Mouse (Mus musculus) Patski (cell line): ENCODE measurements around the gene Hoxa2. TPM values are rescaled to one million over a fixed set of nuclear protein-coding genes. Genes with fewer than 3 reads are reported as not detected.

ENCODE experiments used
- ATAC-seq: fragments of 100-300 bp; one replicate; pipeline ENCODE4 v1.8.0; 2021
- CTCF ChIA-PET: fragments of 350-600 bp; sonication (Branson Sonifier 250); formaldehyde crosslinking; loops from one replicate; lab custom pipeline; 2022; ENCODE audit warnings: inconsistent platforms; lab: Charles Lee
- POLR2A ChIA-PET: fragments of 350-600 bp; sonication (Branson Sonifier 250); formaldehyde crosslinking; loops from one replicate; lab custom pipeline; 2022; ENCODE audit warnings: antibody characterized with exemption, inconsistent platforms; lab: Charles Lee
- DNase-seq: peaks from one replicate; pipeline ENCODE4 v3.0.0-alpha.2; 2011; ENCODE audit warnings: low read depth, low spot score
- H3K27me3 ChIP-seq: fragments of 371-371 bp; one replicate; pipeline ENCODE4 v1.5.1; 2021
- CTCF ChIP-seq: fragments of 100-300 bp; IDR thresholded peaks from one replicate; pipeline ENCODE4 v1.5.1; 2021
- in situ Hi-C: fragments of 300-500 bp; cut with MboI; formaldehyde crosslinking; loops from 3 replicates; pipeline ENCODE4 v1.11.1; 2018; ENCODE audit warnings: low pct_unique_long_range_greater_than_20kb, mixed read lengths
- polyA plus RNA-seq: library from polyadenylated mRNA; unstranded; gene quantifications from one replicate; pipeline ENCODE4 v1.2.3, GENCODE M21; 2021

Gene Hoxa2
- polyA plus RNA-seq, 1 experiment from 2014 or later = 2.8 TPM

DNA sequence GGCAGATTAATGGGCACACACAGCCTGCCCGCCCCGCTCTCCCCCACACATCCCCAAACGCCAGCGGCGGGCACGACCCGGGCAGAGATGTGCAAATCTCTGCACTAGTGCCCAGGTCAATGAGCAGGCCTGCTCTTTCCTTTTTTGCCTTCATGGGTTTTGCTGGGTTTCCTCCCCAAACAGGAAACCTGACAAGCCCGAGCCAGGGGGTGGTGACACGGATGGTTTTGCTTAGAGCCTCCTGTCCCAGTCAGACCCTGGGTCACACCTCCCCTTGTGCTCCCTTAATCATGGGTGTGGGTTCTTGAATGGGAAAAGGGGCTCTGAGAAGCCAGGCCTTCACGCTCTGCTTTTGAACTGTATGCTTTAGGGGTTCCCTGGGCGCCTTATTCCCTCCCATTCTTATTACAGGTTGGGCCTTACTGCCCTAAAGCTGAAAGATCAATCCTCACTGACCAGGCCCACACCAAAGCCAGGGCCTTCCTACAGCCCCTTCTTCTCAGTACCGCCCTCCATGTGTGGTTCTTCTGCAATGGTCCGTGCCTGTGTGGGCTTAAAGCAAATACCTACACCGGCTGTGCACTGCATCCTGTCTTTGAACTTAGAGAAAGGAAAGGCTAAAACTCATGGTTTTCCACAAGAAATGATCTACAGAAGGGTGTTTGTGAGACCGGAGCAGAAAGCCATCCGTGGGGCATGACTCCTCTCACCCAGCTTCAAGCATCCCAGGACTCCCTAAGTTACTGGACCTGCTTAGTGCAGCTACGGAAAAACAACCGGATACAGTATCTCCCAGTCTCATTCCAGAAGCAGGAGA lies 44.4 kb upstream of the Hoxa2 start:
- CTCF ChIA-PET = interaction anchor here (1.5 to 3.4 kb wide), 3 partner anchors 12 to 31 kb away, joined by 3 to 21 read pairs (median 5); partner anchors contain the start of genes 5730596B20Rik and Hoxa7
- POLR2A ChIA-PET = interaction anchor here (0.6 to 37.4 kb wide), 5 partner anchors 14 to 274 kb away, joined by 3 to 778 read pairs (median 153); partner anchors contain the start of genes 5730596B20Rik, Hoxa10, Hoxa11 and Hoxa7
- ATAC-seq = no peak
- no peak for DNase-seq
- H3K27me3 ChIP-seq = no peaks in the 10 kb centered on the region
- in situ Hi-C loops = loop anchor here (5.0 to 25.0 kb wide), 3 partner anchors 202 to 497 kb away; no protein-coding TSS in a partner anchor
- TF ChIP-seq CTCF = no peak

DNA sequence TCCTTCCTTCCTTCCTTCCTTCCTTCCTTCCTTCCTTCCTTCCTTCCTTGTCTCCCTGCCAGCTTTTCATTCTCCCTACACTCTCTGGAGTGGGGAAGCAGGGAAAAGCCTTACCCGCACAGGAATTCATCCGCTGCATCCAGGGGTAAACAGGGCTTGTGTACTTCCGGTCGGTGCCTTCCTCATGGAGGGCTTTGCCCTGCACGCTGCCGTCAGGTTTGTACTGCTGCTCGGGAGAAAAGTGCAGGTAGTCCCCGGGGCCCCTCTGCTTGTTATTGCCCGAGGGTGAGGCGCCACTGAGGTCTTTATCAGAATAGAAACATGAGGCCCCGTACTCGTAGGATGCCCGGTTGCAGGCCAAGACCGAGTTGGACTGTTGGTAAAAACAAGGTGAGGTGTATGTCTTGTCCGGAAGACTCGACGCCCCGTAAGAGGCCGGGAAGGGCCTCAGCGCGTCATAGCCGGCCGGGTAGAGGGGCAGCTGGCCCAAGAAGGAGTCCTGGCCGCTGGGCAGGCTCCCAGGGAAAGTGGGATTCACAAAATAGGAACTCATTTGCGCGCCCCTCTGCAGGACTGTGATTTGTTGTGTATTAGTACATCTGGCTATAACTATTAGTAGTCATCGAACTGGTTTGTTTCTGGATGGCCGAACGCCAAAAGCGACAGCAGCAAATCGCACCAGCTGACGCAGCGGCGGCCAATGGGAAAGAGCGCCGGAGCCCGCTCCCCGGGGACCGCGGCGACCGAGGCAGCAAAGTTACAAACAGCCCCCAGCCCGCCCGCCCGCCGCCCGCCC lies 43.6 kb upstream of the Hoxa2 start, which contains the start of gene Hoxa6:
Gene Hoxa6 (minus strand): TSS at position 651 of the 796 bp plus-strand sequence.
- in situ Hi-C loops = loop anchor here (5.0 to 25.0 kb wide), 3 partner anchors 201 to 496 kb away; no protein-coding TSS in a partner anchor

DNA sequence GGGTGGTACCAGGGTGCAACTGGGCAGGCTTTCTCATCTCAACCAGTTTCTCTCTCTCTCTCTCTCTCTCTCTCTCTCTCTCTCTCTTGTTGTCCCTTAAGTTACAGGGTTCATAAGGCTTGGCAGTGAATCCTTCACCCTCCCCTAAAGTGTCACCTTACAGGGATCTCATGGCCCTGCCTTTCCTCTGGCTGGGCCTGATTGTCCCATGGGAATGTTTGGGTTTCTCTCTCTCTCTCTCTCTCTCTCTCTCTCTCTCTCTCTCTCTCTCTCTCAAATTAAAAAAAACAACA lies 43.0 kb upstream of the Hoxa2 start:
- ChIA-PET POLR2A (interaction anchor here (11.3 to 37.4 kb wide), 2 partner anchors 16 to 30 kb away, joined by 153 to 378 read pairs; partner anchors contain the start of genes 5730596B20Rik and Hoxa7), CTCF (no interaction called here)
- no peak for DNase-seq
- no peaks in the 10 kb centered on the region for H3K27me3 ChIP-seq
- no peak for ATAC-seq
- TF ChIP-seq CTCF = no peak
- in situ Hi-C loops = loop anchor here (5.0 to 25.0 kb wide), 3 partner anchors 200 to 495 kb away; no protein-coding TSS in a partner anchor

More for the DNA sequence above, 43.6 kb upstream of the Hoxa2 start, which contains the start of gene Hoxa6:
- no peaks in the 10 kb centered on the region for H3K27me3 ChIP-seq
- CTCF ChIA-PET = no interaction called here
- no peak for TF ChIP-seq CTCF
- no peak for DNase-seq
- ATAC-seq = no peak
- POLR2A ChIA-PET = interaction anchor here (1.0 to 37.4 kb wide), 4 partner anchors 15 to 50 kb away, joined by 3 to 778 read pairs (median 266); partner anchors contain the start of genes 5730596B20Rik, Hoxa10, Hoxa11 and Hoxa7

- ChIA-PET POLR2A (interaction anchor here (11.3 to 37.4 kb wide), 2 partner anchors 16 to 29 kb away, joined by 153 to 378 read pairs; partner anchors contain the start of genes 5730596B20Rik and Hoxa7), CTCF (interaction anchor here (0.9 kb wide), 1 partner anchor 203 kb away, joined by 3 read pairs; no protein-coding TSS in a partner anchor)
- in situ Hi-C loops = loop anchor here (5.0 to 25.0 kb wide), 3 partner anchors 200 to 495 kb away; no protein-coding TSS in a partner anchor
- ATAC-seq (no peak), DNase-seq (no peak)
- TF ChIP-seq CTCF = no peak
- H3K27me3 ChIP-seq = no peaks in the 10 kb centered on the region
Observed at GRCm38 (mm10) chr6:52206882-52207683, 42.5 kb upstream of the Hoxa2 start.

GRCm38 (mm10) chr6:52205638-52206621 lies 41.3 kb upstream of the Hoxa2 start:
- ChIA-PET POLR2A (interaction anchor here (0.6 to 37.4 kb wide), 6 partner anchors 17 to 205 kb away, joined by 3 to 378 read pairs (median 4); partner anchors contain the start of gene 5730596B20Rik), CTCF (interaction anchor here (0.6 to 2.5 kb wide), 4 partner anchors 29 to 283 kb away, joined by 3 to 12 read pairs (median 4); partner anchors contain the start of gene 5730596B20Rik)
- in situ Hi-C loops = loop anchor here (5.0 to 25.0 kb wide), 3 partner anchors 199 to 494 kb away; no protein-coding TSS in a partner anchor
- DNase-seq (no peak), ATAC-seq (no peak)
- no peaks in the 10 kb centered on the region for H3K27me3 ChIP-seq
- no peak for TF ChIP-seq CTCF

GRCm38 (mm10) chr6:52205221-52205620 lies 40.6 kb upstream of the Hoxa2 start:
- ATAC-seq = no peak
- TF ChIP-seq CTCF = no peak
- in situ Hi-C loops = loop anchor here (5.0 to 25.0 kb wide), 3 partner anchors 198 to 493 kb away; no protein-coding TSS in a partner anchor
- ChIA-PET POLR2A (interaction anchor here (0.6 to 1.6 kb wide), 6 partner anchors 16 to 204 kb away, joined by 3 to 6 read pairs (median 4); no protein-coding TSS in a partner anchor), CTCF (interaction anchor here (0.8 to 2.5 kb wide), 7 partner anchors 19 to 207 kb away, joined by 3 to 12 read pairs (median 4); partner anchors contain the start of gene 5730596B20Rik)
- no peaks in the 10 kb centered on the region for H3K27me3 ChIP-seq
- DNase-seq = no peak

- H3K27me3 ChIP-seq = no peaks in the 10 kb centered on the region
- TF ChIP-seq CTCF = no peak
- POLR2A ChIA-PET = interaction anchor here (0.6 to 1.6 kb wide), 5 partner anchors 9 to 203 kb away, joined by 3 to 4 read pairs (median 4); partner anchors contain the start of gene Hoxa4
- in situ Hi-C loops = loop anchor here (25.0 kb wide), 1 partner anchor 492 kb away; no protein-coding TSS in a partner anchor
- CTCF ChIA-PET = interaction anchor here (0.6 to 2.5 kb wide), 11 partner anchors 11 to 213 kb away, joined by 3 to 12 read pairs (median 4); partner anchors contain the start of gene 5730596B20Rik
- DNase-seq (no peak), ATAC-seq (peak; percentile 28)
Observed at GRCm38 (mm10) chr6:52204050-52204752, 39.6 kb upstream of the Hoxa2 start, which contains the start of gene Hoxa5. Gene Hoxa5, minus strand, starts transcription at chr6:52204587.
